Mouse (Mus musculus) limb, embryonic 12.5 days (tissue): ENCODE measurements around the gene Trub2. TPM values are rescaled to one million over a fixed set of nuclear protein-coding genes. Genes with fewer than 3 reads are reported as not detected.

Experiments used
- ATAC-seq: fragments of 200-750 bp; cut with Nextera tagmentation; 2 replicates; pipeline ENCODE4 v1.8.0; 2017; ENCODE audit warnings: low read depth, moderate TSS enrichment; ENCODE audit not compliant: insufficient number of reproducible peaks, insufficient read depth, low FRiP score, low TSS enrichment
- H3K27ac ChIP-seq: fragments of 300-500 bp; sonication (generic); 2 replicates; pipeline ENCODE4 v1.5.1; 2016; ENCODE audit warnings: mild to moderate bottlenecking, moderate library complexity
- H3K27me3 ChIP-seq: fragments of 300-500 bp; sonication (generic); 2 replicates; pipeline ENCODE4 v1.6.1; 2016; ENCODE audit warnings: mild to moderate bottlenecking, moderate library complexity
- H3K36me3 ChIP-seq: fragments of 300-500 bp; sonication (generic); 2 replicates; pipeline ENCODE4 v1.6.1; 2016; ENCODE audit warnings: mild to moderate bottlenecking, moderate library complexity
- H3K4me1 ChIP-seq: fragments of 300-500 bp; sonication (generic); replicated peaks from 2 replicates; pipeline ENCODE4 v1.6.1; 2016
- H3K4me2 ChIP-seq: fragments of 300-500 bp; sonication (generic); 2 replicates; pipeline ENCODE4 v1.6.1; 2016; ENCODE audit warnings: mild to moderate bottlenecking, moderate library complexity
- H3K4me3 ChIP-seq: fragments of 300-500 bp; sonication (generic); replicated peaks from 2 replicates; pipeline ENCODE4 v1.5.1; 2016; ENCODE audit warnings: mild to moderate bottlenecking
- H3K9ac ChIP-seq: fragments of 300-500 bp; sonication (generic); replicated peaks from 2 replicates; pipeline ENCODE4 v1.6.1; 2016; ENCODE audit warnings: mild to moderate bottlenecking, moderate library complexity
- H3K9me3 ChIP-seq: fragments of 300-500 bp; sonication (generic); 2 replicates; pipeline ENCODE4 v1.6.1; 2016; ENCODE audit warnings: mild to moderate bottlenecking, moderate library complexity
- WGBS: fragments of 180-500 bp; shearing (Covaris S2); methylation state at CpG from one replicate; pipeline ENCODE4 v1.1.7; 2016; 5-methylcytosine and 5-hydroxymethylcytosine counted together
- polyA plus RNA-seq: library from polyadenylated mRNA; unstranded; fragments of >200 nt; fragmentation: Nextera tagmentation; extraction: Ambion mirVana; gene quantifications from 2 replicates; pipeline ENCODE4 v1.2.1, GENCODE M21; 2016

Gene Trub2
- polyA plus RNA-seq, 1 experiment from 2014 or later = 57.5 TPM

DNA sequence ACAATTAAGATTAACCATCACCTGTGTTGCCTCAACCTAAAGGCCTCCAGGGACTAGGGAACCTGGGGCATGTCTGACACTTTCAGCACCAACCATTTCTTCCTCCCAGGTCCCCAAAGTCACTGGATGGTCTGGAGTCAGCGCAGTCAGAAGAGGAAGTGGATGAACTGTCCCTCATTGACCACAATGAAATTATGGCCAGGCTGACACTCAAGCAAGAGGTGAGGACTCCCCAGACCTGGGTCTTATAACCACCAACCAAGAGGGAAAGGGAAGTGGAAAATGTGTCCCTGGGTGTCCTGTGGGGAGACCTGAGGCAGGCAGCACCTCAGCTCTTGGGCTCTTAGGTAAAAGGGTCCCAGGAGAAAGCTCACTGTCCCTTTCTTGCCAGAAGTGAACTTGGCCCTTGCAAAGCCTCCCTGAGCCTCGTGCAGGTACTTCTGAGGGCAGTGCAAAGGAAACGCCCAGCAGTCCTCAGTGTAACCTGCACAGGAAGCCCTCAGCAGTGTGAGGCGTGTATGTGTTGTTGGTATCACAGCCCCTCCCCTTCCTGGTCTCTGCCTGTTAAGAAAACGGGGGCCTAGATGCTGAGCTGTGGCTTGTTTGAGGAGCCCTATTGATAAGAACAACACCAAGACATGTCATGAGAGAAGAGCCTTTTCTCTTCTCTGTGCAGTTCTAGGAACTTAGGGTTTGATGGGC lies 63.5 kb downstream of the Trub2 start:
- no peak for ATAC-seq
- Histone ChIP-seq H3K9me3 (no peaks in the 10 kb centered on the region), H3K4me1 (no peaks in the 10 kb centered on the region), H3K4me3 (no peak overlapping the region), H3K27ac (no peak overlapping the region), H3K27me3 (no peaks in the 10 kb centered on the region), H3K36me3 (peaks cover 96% of the 10 kb centered on the region), H3K4me2 (no peak overlapping the region), H3K9ac (no peak overlapping the region)
- 87% methylated on average over 5 of the region's 5 CpGs for WGBS

DNA sequence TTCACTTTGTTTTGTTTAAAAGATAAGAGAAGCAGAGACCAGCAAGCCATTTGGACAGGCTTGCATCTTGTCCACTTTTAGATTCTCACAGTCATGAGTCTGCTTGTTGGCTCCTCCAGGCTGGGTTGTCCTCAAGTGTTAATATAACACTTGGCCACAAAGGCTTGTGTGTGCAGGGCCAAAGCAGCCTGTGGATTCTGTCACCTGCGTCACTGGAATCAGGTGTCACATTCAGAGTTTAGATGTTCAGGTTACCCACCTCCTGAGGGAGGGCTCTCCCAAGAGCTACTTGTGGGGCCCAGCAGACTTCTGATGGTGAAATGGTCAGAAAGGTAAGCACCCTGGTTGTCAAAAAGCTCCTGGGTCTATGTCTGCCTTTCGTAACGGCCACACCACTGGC lies 65.2 kb downstream of the Trub2 start:
- Histone ChIP-seq H3K27ac (no peak overlapping the region), H3K36me3 (peaks cover 96% of the 10 kb centered on the region), H3K9me3 (no peaks in the 10 kb centered on the region), H3K27me3 (no peaks in the 10 kb centered on the region), H3K4me3 (no peak overlapping the region), H3K4me1 (no peaks in the 10 kb centered on the region), H3K9ac (no peak overlapping the region), H3K4me2 (no peak overlapping the region)
- no peak for ATAC-seq
- 93% methylated on average over 3 of the region's 3 CpGs for WGBS

DNA sequence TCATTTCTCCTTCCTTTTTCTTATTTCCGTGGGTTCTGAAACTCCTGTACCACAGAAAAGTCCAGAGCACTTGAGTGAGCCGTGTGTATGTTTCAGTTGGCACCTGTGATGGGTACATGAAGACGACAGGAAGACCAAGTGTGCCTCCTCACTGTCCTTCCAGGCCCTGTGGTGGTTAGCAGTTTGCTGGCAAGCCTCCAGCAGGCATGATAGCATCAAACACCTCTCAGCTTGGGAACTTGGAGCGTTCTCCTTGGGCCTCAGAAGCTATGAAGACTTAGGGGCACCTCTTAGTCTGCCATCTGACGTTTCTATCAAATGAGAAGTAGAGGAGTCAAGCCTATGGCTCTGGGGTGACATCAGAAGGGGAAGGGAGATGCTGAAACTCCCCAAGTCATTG lies 69.7 kb downstream of the Trub2 start:
- no peaks in the 10 kb centered on the region for H3K9me3 ChIP-seq
- 93% methylated on average over 5 of the region's 5 CpGs for WGBS
- no peak overlapping the region for H3K9ac ChIP-seq
- no peak overlapping the region for H3K4me3 ChIP-seq
- peaks cover 13% of the 10 kb centered on the region for H3K4me1 ChIP-seq
- H3K27ac ChIP-seq = no peak overlapping the region
- ATAC-seq = no peak
- H3K36me3 ChIP-seq = peaks cover 82% of the 10 kb centered on the region
- no peak overlapping the region for H3K4me2 ChIP-seq
- H3K27me3 ChIP-seq = no peaks in the 10 kb centered on the region

DNA sequence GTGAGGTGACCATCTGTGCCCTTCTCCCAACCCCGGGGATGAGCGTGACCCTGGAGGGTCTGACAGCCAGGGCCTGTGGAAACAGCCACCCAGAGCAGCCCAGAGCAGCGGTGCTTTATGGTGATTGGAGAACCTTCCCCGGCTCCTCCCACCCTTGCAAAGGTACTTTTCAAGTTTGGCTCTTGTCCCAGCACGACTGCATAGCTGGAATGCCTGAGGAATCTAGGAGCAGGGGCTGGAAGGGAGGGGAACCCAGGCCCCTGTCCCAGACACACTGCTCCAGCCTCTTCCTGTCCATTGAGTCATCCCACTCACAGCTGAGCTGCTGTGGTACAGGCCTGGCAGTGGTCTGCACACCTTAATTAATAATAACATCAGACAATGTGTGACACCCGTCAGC lies 71.6 kb downstream of the Trub2 start:
- Histone ChIP-seq H3K36me3 (peaks cover 82% of the 10 kb centered on the region), H3K4me3 (no peak overlapping the region), H3K27ac (peak overlapping the region; percentile 77), H3K9ac (no peak overlapping the region), H3K9me3 (no peaks in the 10 kb centered on the region), H3K27me3 (no peaks in the 10 kb centered on the region), H3K4me1 (peaks cover 13% of the 10 kb centered on the region), H3K4me2 (peak overlapping the region; percentile 15; the same call in 1 of the 2 replicates)
- peak; percentile 89 for ATAC-seq
- 20% methylated on average over 6 of the region's 6 CpGs for WGBS

DNA sequence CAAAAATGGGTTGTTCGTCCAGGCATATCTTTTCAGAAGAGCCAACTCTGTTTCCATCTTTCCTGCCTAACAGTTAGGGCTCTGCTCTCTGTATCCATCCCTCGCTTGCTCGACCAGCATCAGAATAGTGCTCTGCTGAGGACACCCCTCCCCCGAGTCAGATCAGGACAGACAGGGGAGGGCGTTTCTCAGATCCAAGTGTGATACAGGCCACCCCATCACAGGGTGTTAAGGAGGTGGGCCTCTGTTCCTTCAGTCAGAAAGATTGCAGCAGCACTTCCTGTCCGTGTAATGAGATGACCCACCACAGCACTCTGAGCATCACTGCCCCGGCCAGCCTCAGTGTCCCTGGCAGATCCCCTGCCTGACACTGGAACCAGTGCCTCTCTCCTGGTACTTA lies 72.2 kb downstream of the Trub2 start:
- H3K9me3 ChIP-seq = no peaks in the 10 kb centered on the region
- H3K36me3 ChIP-seq = peaks cover 82% of the 10 kb centered on the region
- H3K9ac ChIP-seq = no peak overlapping the region
- H3K27me3 ChIP-seq = no peaks in the 10 kb centered on the region
- peak; percentile 38 for ATAC-seq
- peak overlapping the region; percentile 15; the same call in 1 of the 2 replicates for H3K4me2 ChIP-seq
- no peak overlapping the region for H3K4me3 ChIP-seq
- H3K27ac ChIP-seq = peak overlapping the region; percentile 77
- 34% methylated on average over 7 of the region's 7 CpGs for WGBS
- H3K4me1 ChIP-seq = peaks cover 13% of the 10 kb centered on the region

DNA sequence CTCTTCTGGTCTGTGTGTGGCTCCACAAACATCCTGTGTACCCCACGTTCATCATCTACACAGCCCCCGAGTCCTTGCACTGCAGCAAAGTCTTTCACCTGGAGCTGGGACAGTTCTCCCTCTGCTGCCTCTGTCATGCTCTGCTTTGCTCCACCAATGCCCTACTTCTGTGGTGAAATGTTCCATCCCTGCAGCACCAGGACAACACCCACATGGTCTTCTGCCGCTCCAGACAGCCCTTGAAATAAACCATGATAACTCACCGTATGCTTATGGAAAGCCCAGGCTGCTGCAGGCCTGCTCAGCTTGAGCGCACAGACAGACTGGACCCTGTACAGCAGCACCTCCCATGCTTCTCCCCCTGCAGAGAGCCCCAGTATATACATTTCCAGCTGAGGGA lies 74.2 kb downstream of the Trub2 start:
- Histone ChIP-seq H3K4me3 (no peak overlapping the region), H3K27ac (no peak overlapping the region), H3K9ac (no peak overlapping the region), H3K4me1 (peaks cover 13% of the 10 kb centered on the region), H3K4me2 (no peak overlapping the region), H3K27me3 (no peaks in the 10 kb centered on the region), H3K9me3 (no peaks in the 10 kb centered on the region), H3K36me3 (peaks cover 76% of the 10 kb centered on the region)
- 93% methylated on average over 5 of the region's 5 CpGs for WGBS
- ATAC-seq = no peak

DNA sequence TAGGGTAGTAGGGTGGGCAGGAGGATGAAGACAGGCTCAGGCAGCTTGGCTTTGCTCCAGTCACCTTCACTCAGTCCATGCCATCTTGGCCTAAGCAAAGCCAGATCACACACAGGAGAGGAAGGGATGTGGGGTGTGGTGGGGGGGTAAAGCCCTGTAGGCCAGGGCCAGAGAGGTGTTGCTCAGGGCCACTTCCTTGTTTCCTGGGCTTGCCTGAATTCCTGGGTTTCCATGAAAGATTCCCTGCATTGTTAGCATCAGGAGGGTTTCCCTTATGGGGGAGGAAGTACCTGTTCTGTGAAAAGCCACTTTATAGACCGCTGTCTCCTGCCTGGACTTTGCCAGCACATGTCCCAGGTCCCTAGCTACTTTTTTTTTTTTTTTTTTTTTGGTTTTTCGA lies 74.8 kb downstream of the Trub2 start:
- no peaks in the 10 kb centered on the region for H3K27me3 ChIP-seq
- H3K4me3 ChIP-seq = no peak overlapping the region
- H3K36me3 ChIP-seq = peaks cover 74% of the 10 kb centered on the region
- H3K27ac ChIP-seq = no peak overlapping the region
- no peak for ATAC-seq
- H3K9ac ChIP-seq = no peak overlapping the region
- peaks cover 13% of the 10 kb centered on the region for H3K4me1 ChIP-seq
- H3K4me2 ChIP-seq = no peak overlapping the region
- H3K9me3 ChIP-seq = no peaks in the 10 kb centered on the region
- 100% methylated on average over 1 of the region's 2 CpGs for WGBS

DNA sequence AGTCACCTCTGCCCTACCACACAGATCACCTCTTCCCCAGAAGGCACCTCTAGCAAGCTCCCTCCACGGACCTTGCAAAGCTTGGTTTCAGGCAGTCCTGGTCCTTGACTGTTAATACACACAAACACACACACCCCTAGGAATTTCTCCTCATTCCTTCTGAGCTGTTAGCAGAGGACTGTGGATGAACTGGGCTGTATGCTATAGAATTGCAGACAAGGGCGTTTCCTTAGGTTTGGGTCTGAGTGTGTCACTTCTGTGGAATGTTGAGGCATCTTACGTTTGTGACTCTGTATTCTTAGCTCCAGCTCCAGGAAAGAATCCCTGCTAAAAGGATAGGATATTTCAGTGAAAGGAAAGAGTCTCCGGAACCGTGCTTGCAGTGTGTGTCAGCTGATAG lies 76.4 kb downstream of the Trub2 start:
- Histone ChIP-seq H3K4me3 (no peak overlapping the region), H3K36me3 (peaks cover 81% of the 10 kb centered on the region), H3K9ac (no peak overlapping the region), H3K4me2 (no peak overlapping the region), H3K27ac (no peak overlapping the region), H3K9me3 (no peaks in the 10 kb centered on the region), H3K4me1 (peaks cover 12% of the 10 kb centered on the region), H3K27me3 (no peaks in the 10 kb centered on the region)
- ATAC-seq = no peak
- 90% methylated on average over 5 of the region's 5 CpGs for WGBS

Other genes with a start within 250 kb of the Trub2 start
- 20.2 and 20.4 TPM in 2 replicates for gene Rapgef1, start 168.8 kb downstream of the Trub2 start, polyA plus RNA-seq
- 0.19 TPM in 1 of 2 replicates, not detected in the other for gene Gm13420, start 36.8 kb downstream of the Trub2 start, polyA plus RNA-seq
- gene Gm13547, start 29.2 kb downstream of the Trub2 start, polyA plus RNA-seq = 0.54 TPM in 1 of 2 replicates, not detected in the other
- gene Coq4, start 1.0 kb downstream of the Trub2 start, polyA plus RNA-seq = 32.3 and 34.7 TPM in 2 replicates
- 15.4 and 15.7 TPM in 2 replicates for gene Slc27a4, start 14.1 kb upstream of the Trub2 start, polyA plus RNA-seq
- gene Urm1, start 31.6 kb upstream of the Trub2 start, polyA plus RNA-seq = 21.1 and 22.0 TPM in 2 replicates
- gene Cercam, start 80.7 kb upstream of the Trub2 start, polyA plus RNA-seq = 15.1 and 18.3 TPM in 2 replicates
- 88.5 and 101 TPM in 2 replicates for gene Odf2, start 100.7 kb upstream of the Trub2 start, polyA plus RNA-seq
- gene Gle1, start 146.9 kb upstream of the Trub2 start, polyA plus RNA-seq = 72.5 and 76.2 TPM in 2 replicates
- gene Sptan1, start 177.1 kb upstream of the Trub2 start, polyA plus RNA-seq = 89.3 and 90.0 TPM in 2 replicates